Mouse (Mus musculus): Measurements from ENCODE around the gene Trpc3. TPM values are rescaled to one million over a fixed set of nuclear protein-coding genes. Genes with fewer than 3 reads are reported as not detected.

Trpc3 gene
- 0.03 TPM in 1 of 2 replicates, not detected in the other for polyA plus RNA-seq (2012; ENCODE audit: low replicate concordance)

DNA sequence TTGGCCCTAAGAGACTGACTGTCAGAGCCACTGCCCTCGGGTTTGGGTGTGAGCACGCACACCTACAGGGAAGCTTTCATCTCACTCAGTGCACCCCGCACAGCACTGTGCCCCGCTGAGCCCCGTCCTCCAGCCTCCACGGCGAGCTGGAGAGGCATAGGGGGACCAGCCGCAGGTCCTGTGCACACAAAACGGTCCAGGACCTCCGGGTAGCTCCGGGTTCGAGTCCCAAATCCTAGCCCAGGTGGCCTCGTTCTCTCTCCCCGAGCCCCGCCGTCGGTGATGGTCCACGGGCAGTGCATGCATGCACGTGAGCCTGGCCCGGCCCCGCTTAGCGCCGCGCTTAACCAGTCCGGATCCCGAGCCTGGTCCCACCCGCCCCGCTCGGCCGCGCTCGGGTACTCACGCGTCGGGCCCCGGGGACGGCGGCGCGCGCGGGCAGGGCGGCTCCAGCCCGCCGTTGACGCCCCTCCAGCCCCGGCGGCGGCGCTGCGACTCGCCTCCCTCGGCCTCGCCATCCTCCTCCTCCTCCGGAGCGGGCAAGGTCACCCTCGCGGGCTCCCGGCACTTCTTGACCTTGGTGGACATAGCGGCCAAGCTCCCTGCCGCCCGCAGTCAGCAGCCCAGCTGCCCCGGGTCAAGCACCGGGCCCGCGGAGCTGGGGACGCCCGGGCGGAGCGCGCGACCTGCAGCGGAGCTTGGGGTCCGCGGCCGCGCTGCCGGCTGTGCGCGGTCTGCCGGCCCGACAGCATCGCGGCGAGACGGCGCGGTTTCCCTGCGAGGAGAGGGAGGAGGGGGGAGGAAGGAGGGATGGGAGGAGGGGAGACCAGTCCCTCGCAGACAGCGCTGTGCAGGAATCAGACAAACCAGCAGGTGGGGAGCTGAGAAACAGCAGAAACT is at the start of gene Trpc3:
Gene Trpc3 (minus strand): TSS at position 776 of the 900 bp plus-strand sequence.

DNA sequence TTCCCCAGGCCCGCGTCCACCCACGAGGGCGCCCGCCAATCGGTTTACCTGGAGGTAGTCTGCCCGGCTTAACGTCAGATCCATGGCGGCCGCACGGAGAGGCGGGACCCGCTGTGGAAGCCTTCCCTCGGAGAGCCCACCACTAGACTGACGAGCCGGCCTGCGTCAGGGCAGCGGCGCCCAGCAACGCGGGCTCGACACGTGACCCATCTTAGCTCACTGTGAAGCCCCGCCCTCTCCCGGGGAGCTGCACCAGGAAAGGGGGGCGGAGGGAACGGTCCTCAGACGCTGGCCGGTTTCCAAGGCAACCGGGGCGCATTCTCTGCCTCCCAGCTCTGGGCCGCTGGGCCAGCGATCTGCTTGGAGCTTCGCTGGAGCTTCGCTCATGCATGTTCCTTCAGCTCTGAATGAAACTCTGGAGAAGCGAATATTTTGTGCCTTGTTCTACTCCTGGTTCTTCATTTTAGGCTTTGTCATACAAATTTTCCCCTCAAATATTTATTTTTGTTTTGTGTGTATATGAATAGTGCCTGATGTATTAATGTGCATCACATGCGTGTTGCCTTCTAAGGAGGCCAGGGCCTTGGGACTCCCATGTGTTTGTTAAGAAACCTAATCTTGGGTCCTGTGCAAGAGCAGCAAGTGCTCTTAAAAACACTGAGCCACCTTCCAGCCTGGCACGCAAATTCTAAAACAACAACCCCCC is 76.6 kb downstream of the Trpc3 start, which contains the start of gene Bbs7:
Gene Bbs7 (minus strand): TSS at position 276 of the 706 bp plus-strand sequence.

DNA sequence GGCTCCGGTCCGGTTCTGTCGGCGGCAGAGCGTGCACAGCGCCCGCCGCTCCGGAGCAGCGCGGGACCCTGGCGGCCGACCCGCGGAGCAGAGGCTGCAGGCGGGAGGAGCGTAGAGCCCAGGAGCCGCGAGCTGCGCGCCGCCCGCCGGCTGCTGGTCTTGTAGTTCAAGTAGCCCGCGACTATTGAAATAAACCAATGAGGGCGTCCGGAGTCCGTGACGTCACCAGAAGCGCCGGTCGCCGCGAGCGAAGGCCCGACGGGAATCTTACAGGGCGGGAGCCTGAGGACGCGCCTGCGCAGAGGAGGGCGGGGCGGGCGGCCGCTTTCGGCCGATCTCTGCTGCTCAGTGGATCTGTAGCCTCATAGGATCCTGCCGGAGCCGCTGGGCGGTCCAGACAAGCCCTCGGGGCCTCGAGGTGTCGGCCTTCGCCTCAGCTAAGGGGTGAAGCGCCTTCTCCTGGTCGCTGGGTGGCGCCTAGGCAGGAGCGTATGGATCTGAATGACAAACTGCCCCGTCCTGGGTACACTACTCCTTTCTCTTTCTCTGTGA is 118.1 kb downstream of the Trpc3 start, which contains the start of gene Ccna2:
Gene Ccna2 (minus strand): TSS at position 324 of the 552 bp plus-strand sequence.

Other genes with a start within 250 kb of the Trpc3 start
- 73.5 and 135 TPM in 2 replicates for gene Anxa5, start 214.3 kb downstream of the Trpc3 start, polyA plus RNA-seq (2012; ENCODE audit: low replicate concordance)
- 0.22 TPM in 1 of 2 replicates, not detected in the other for gene 1810062G17Rik, start 214.2 kb downstream of the Trpc3 start, polyA plus RNA-seq (2012; ENCODE audit: low replicate concordance)
- gene Gm11549, start 168.4 kb downstream of the Trpc3 start, polyA plus RNA-seq (2012; ENCODE audit: low replicate concordance) = not detected in 2 replicates
- gene Exosc9, start 137.6 kb downstream of the Trpc3 start, polyA plus RNA-seq (2012; ENCODE audit: low replicate concordance) = 0.63 and 5.9 TPM in 2 replicates
- gene Ccna2, start 118.0 kb downstream of the Trpc3 start, polyA plus RNA-seq (2012; ENCODE audit: low replicate concordance) = 37.1 and 43.4 TPM in 2 replicates
- gene Bbs7, start 76.7 kb downstream of the Trpc3 start, polyA plus RNA-seq (2012; ENCODE audit: low replicate concordance) = 0.38 and 0.80 TPM in 2 replicates
- gene 4932438A13Rik, start 172.9 kb upstream of the Trpc3 start, polyA plus RNA-seq (2012; ENCODE audit: low replicate concordance) = 6.4 and 7.7 TPM in 2 replicates